Mouse (Mus musculus) forebrain, embryonic 14.5 days (tissue): ENCODE measurements at regions not wholly inside any gene's neighbourhood (a gene's known extent, or its start where the extent isn't known, plus 50 kb on each side); places are given as distances from the start of the nearest gene placed in this dataset.

Source experiments
- ATAC-seq: fragments of 200-750 bp; cut with Nextera tagmentation; 2 replicates; pipeline ENCODE4 v1.8.0; 2017; ENCODE audit warnings: mild to moderate bottlenecking, moderate library complexity
- DNase-seq: peaks from one replicate; pipeline ENCODE4 v3.0.0-alpha.2; 2015; ENCODE audit warnings: low spot score
- H3K27ac ChIP-seq: fragments of 300-500 bp; sonication (generic); 2 replicates; pipeline ENCODE4 v1.5.1; 2014; ENCODE audit warnings: low read depth, mild to moderate bottlenecking, control low read depth, low read length, moderate library complexity
- H3K27me3 ChIP-seq: fragments of 300-500 bp; sonication (generic); replicated peaks from 2 replicates; pipeline ENCODE4 v1.6.1; 2014; ENCODE audit warnings: low read length, control low read depth, mixed read lengths; ENCODE audit not compliant: control insufficient read depth, insufficient read depth
- H3K36me3 ChIP-seq: fragments of 300-500 bp; sonication (generic); 2 replicates; pipeline ENCODE4 v1.6.1; 2014; ENCODE audit warnings: low read length, control low read depth; ENCODE audit not compliant: control insufficient read depth, insufficient read depth
- H3K4me1 ChIP-seq: fragments of 300-500 bp; sonication (generic); 2 replicates; pipeline ENCODE4 v1.6.1; 2014; ENCODE audit warnings: antibody characterized with exemption, low read length, control low read depth; ENCODE audit not compliant: control insufficient read depth, insufficient read depth
- H3K4me2 ChIP-seq: fragments of 300-500 bp; sonication (generic); 2 replicates; pipeline ENCODE4 v1.6.1; 2014; ENCODE audit warnings: mild to moderate bottlenecking, control low read depth, low read length
- H3K4me3 ChIP-seq: fragments of 300-500 bp; sonication (generic); 2 replicates; pipeline ENCODE4 v1.5.1; 2014; ENCODE audit warnings: low read depth, low read length, control low read depth
- H3K9ac ChIP-seq: fragments of 300-500 bp; sonication (generic); 2 replicates; pipeline ENCODE4 v1.6.1; 2014; ENCODE audit warnings: mild to moderate bottlenecking, low read length, control low read depth, moderate library complexity
- H3K9me3 ChIP-seq: fragments of 300-500 bp; sonication (generic); replicated peaks from 2 replicates; pipeline ENCODE4 v1.6.1; 2016; ENCODE audit warnings: low read length, control low read depth, mixed read lengths; ENCODE audit not compliant: control insufficient read depth
- WGBS: fragments of 180-500 bp; shearing (Covaris S2); extraction: QIAGEN DNeasy Blood & Tissue Kit; methylation state at CpG from one replicate; pipeline ENCODE4 v1.1.7; 2014; 5-methylcytosine and 5-hydroxymethylcytosine counted together

- peak; percentile 81 for DNase-seq
Observed at GRCm38 (mm10) chr3:40102698-40103097, 428.4 kb upstream of the Intu start.

GRCm38 (mm10) chr3:40114811-40115210 is 416.3 kb upstream of the Intu start:
- WGBS: 51% methylated on average over 4 of the region's 4 CpGs

More at GRCm38 (mm10) chr3:40102698-40103097, 428.4 kb upstream of the Intu start:
- Histone ChIP-seq H3K4me3 (no peak overlapping the region), H3K27me3 (no peaks in the 10 kb centered on the region), H3K9me3 (no peaks in the 10 kb centered on the region), H3K9ac (no peak overlapping the region), H3K4me1 (peaks cover 3% of the 10 kb centered on the region; the same call in 1 of the 2 replicates), H3K36me3 (no peaks in the 10 kb centered on the region), H3K4me2 (no peak overlapping the region), H3K27ac (peak overlapping the region; percentile 27; the same call in 1 of the 2 replicates)
- ATAC-seq: peak; percentile 94
- 1% methylated on average over 4 of the region's 4 CpGs for WGBS

DNA sequence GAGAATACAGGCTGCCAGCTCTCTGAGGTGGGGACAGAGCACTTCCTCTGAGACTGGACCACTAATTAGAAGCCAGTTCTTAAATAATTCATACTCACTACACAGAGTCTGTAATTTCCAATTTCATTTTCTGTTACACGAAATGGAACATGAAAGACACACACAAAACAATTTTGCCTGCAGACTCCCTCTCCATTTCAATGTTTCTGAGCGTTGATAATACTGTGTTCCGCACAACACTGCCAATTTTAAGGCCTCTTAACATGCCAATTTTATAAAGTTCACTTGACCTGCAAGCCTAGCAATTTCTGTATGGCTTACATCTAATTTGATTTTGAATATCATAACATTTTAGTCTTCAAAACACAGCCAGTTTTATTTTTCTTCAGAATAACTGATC is 412.5 kb upstream of the Intu start:
- Histone ChIP-seq H3K9ac (no peak overlapping the region), H3K4me3 (no peak overlapping the region), H3K27ac (no peak overlapping the region), H3K27me3 (no peaks in the 10 kb centered on the region), H3K36me3 (no peaks in the 10 kb centered on the region), H3K9me3 (no peaks in the 10 kb centered on the region), H3K4me1 (peaks cover 6% of the 10 kb centered on the region), H3K4me2 (no peak overlapping the region)
- 72% methylated on average over 3 of the region's 3 CpGs for WGBS
- ATAC-seq (no peak), DNase-seq (no peak)

More at GRCm38 (mm10) chr3:40114811-40115210, 416.3 kb upstream of the Intu start:
- no peak overlapping the region for H3K9ac ChIP-seq
- H3K27ac ChIP-seq: no peak overlapping the region
- DNase-seq: no peak
- H3K4me1 ChIP-seq: peaks cover 5% of the 10 kb centered on the region; the same call in 1 of the 2 replicates
- H3K9me3 ChIP-seq: no peaks in the 10 kb centered on the region
- no peak for ATAC-seq
- no peaks in the 10 kb centered on the region for H3K36me3 ChIP-seq
- H3K4me3 ChIP-seq: no peak overlapping the region
- H3K4me2 ChIP-seq: no peak overlapping the region
- H3K27me3 ChIP-seq: no peaks in the 10 kb centered on the region

GRCm38 (mm10) chr3:40119462-40119861 is 411.6 kb upstream of the Intu start:
- Histone ChIP-seq H3K4me3 (no peak overlapping the region), H3K27ac (no peak overlapping the region), H3K4me1 (peaks cover 6% of the 10 kb centered on the region), H3K9me3 (no peaks in the 10 kb centered on the region), H3K27me3 (no peaks in the 10 kb centered on the region), H3K9ac (no peak overlapping the region), H3K36me3 (no peaks in the 10 kb centered on the region), H3K4me2 (no peak overlapping the region)
- DNase-seq (peak; percentile 61), ATAC-seq (peak; percentile 28; the same call in 1 of the 2 replicates)
- WGBS: 28% methylated on average over 1 of the region's 1 CpGs

DNA sequence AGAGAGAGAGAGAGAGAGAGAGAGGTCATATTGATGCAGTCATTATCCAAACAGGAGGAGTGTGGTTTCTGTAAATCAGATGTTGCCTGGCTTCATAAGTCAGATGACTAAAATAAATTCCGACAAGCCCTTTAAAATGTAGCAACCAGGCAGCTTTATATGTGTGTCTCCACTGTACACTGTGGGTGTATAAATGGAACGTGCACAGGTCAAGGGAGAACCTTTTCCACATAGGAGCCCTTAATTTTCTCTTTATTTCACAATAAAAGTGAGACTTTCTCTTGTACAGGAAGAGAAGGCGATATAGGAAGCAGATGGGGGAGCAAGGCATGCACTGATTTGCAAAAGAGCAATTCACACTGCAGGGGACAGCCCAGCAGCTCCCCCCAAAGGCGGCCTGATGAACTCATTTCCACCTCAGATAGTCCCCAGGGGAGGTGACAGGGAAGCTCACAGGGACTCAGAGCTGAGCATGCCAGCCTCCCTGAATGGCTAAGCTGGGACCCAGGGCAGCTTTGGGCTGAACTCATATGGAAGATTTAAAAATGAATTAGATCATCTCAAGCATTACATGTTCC is 410.7 kb upstream of the Intu start:
- Histone ChIP-seq H3K9ac (no peak overlapping the region), H3K4me2 (0 out of 2 replicates have a peak overlapping the region, but pooled peaks have one; percentile 14), H3K27ac (no peak overlapping the region), H3K36me3 (no peaks in the 10 kb centered on the region), H3K4me1 (peaks cover 6% of the 10 kb centered on the region), H3K4me3 (no peak overlapping the region), H3K27me3 (no peaks in the 10 kb centered on the region), H3K9me3 (no peaks in the 10 kb centered on the region)
- DNase-seq: peak; percentile 81
- WGBS: 14% methylated on average over 4 of the region's 4 CpGs
- ATAC-seq: peak; percentile 87

DNA sequence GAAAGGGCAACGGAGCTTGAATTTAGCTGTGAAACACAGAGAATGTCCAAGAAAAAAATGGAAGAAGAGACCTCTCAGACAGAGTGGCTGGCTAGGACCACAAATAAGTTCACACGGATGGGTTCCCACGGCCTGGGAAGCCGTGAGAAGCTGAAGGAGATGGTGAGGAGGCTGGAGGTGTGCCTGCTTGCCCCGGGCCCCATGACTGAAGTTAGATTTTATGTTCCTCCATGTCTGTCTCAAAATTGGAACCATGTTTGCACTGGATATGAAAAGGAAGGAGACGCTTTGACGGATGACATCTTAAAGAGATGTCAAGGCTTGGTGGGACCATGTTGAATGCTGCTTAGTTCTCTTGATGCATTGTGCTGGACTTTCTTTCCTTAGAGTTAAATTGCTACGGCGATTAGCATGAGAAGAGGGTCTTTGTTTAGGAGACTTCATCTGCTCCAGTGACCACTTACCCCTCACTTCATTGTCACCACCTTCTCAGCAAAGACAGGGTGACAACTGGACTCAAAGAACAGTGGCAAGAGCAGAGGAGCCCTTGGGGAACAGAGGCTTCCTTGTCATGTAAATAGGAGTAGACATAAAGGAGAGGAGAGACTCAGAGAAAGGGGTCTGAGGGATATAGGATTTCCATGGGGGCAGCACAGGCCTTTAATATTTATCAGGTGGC is 407.4 kb upstream of the Intu start:
- Histone ChIP-seq H3K27me3 (no peaks in the 10 kb centered on the region), H3K27ac (no peak overlapping the region), H3K9me3 (no peaks in the 10 kb centered on the region), H3K36me3 (no peaks in the 10 kb centered on the region), H3K4me3 (no peak overlapping the region), H3K4me2 (no peak overlapping the region), H3K9ac (no peak overlapping the region), H3K4me1 (peaks cover 6% of the 10 kb centered on the region)
- 56% methylated on average over 9 of the region's 9 CpGs for WGBS
- ATAC-seq (peak; percentile 21; the same call in 1 of the 2 replicates), DNase-seq (no peak)

DNA sequence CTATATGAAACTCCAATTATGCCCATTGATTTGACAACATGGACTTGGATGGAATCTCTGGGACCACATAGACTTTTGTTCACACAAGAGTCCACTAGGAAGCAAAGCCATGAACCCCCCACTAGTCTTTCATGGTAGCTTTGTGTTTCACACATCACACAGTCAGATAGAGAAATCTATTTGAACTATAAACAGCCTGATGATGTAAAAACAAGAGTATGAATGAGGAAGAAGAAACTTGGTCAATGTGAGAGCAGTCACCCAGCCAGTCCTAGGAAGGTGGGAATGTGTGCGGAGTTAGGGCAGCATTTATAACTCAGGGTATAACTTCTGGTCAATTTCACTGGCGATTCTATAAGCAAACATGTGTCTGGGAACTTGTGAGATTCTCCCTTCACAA is 404.2 kb upstream of the Intu start:
- H3K9me3 ChIP-seq: no peaks in the 10 kb centered on the region
- H3K4me3 ChIP-seq: no peak overlapping the region
- no peaks in the 10 kb centered on the region; the same call in 1 of the 2 replicates for H3K4me1 ChIP-seq
- H3K27me3 ChIP-seq: no peaks in the 10 kb centered on the region
- DNase-seq (no peak), ATAC-seq (no peak)
- 92% methylated on average over 2 of the region's 2 CpGs for WGBS
- no peak overlapping the region for H3K9ac ChIP-seq
- no peak overlapping the region for H3K27ac ChIP-seq
- no peaks in the 10 kb centered on the region for H3K36me3 ChIP-seq
- no peak overlapping the region for H3K4me2 ChIP-seq

GRCm38 (mm10) chr3:40130858-40131584 is 400.1 kb upstream of the Intu start:
- no peaks in the 10 kb centered on the region for H3K36me3 ChIP-seq

More at GRCm38 (mm10) chr3:40130858-40131584, 400.1 kb upstream of the Intu start:
- Histone ChIP-seq H3K4me2 (no peak overlapping the region), H3K27me3 (no peaks in the 10 kb centered on the region), H3K4me1 (no peaks in the 10 kb centered on the region), H3K27ac (no peak overlapping the region), H3K9me3 (no peaks in the 10 kb centered on the region), H3K4me3 (no peak overlapping the region), H3K9ac (no peak overlapping the region)
- ATAC-seq (no peak), DNase-seq (no peak)
- WGBS: 96% methylated on average over 8 of the region's 8 CpGs
